Mouse (Mus musculus): ENCODE results near the gene Cnr2.
"Not testable (repeated sequence)": the region's sequence is repeated elsewhere in the genome, so short reads cannot be mapped to it uniquely, and the experiment has no call there.

Gene Cnr2

GRCm38 (mm10) chr4:135930239-135930638 lies 35.0 kb downstream of the Cnr2 start:
- no peak for DNase-seq (ENCODE audit: low read depth in 1 of 2, low spot score in 2 of 2)

- no peak for DNase-seq (ENCODE audit: low read depth in 1 of 2, low spot score in 2 of 2)
Measured at GRCm38 (mm10) chr4:135931832-135932231, 36.6 kb downstream of the Cnr2 start.

GRCm38 (mm10) chr4:135934708-135935500 lies 39.7 kb downstream of the Cnr2 start:
- DNase-seq (ENCODE audit: low read depth in 1 of 2, low spot score in 2 of 2) = no peak

- DNase-seq (ENCODE audit: low read depth in 1 of 2, low spot score in 2 of 2) = no peak
Measured at GRCm38 (mm10) chr4:135935502-135935901, 40.3 kb downstream of the Cnr2 start.

GRCm38 (mm10) chr4:135938858-135939257 lies 43.7 kb downstream of the Cnr2 start:
- no peak for DNase-seq (ENCODE audit: low read depth in 1 of 2, low spot score in 2 of 2)

GRCm38 (mm10) chr4:135941026-135941425 lies 45.8 kb downstream of the Cnr2 start:
- not testable (repeated sequence) for DNase-seq (ENCODE audit: low read depth in 1 of 2, low spot score in 2 of 2)

GRCm38 (mm10) chr4:135942193-135942592 lies 47.0 kb downstream of the Cnr2 start:
- DNase-seq (ENCODE audit: low read depth in 1 of 2, low spot score in 2 of 2) = no peak

GRCm38 (mm10) chr4:135943389-135943788 lies 48.2 kb downstream of the Cnr2 start:
- DNase-seq (ENCODE audit: low read depth in 1 of 2, low spot score in 2 of 2) = no peak

GRCm38 (mm10) chr4:135945706-135946105 lies 50.5 kb downstream of the Cnr2 start:
- DNase-seq (ENCODE audit: low read depth in 1 of 2, low spot score in 2 of 2) = peak in 1 of 2 experiments; percentile 38

GRCm38 (mm10) chr4:135946278-135946658 lies 51.1 kb downstream of the Cnr2 start, which contains the start of gene Hmgcl:
Gene Hmgcl, plus strand, starts transcription at chr4:135946448.
- DNase-seq (ENCODE audit: low read depth in 1 of 2, low spot score in 2 of 2) = peak; percentile 90 to 95

GRCm38 (mm10) chr4:135946659-135947301 lies 51.6 kb downstream of the Cnr2 start:
- DNase-seq (ENCODE audit: low read depth in 1 of 2, low spot score in 2 of 2) = no peak

GRCm38 (mm10) chr4:135948142-135948541 lies 52.9 kb downstream of the Cnr2 start:
- DNase-seq (ENCODE audit: low read depth in 1 of 2, low spot score in 2 of 2) = no peak

- DNase-seq (ENCODE audit: low read depth in 1 of 2, low spot score in 2 of 2) = no peak
Measured at GRCm38 (mm10) chr4:135949475-135949874, 54.3 kb downstream of the Cnr2 start.

GRCm38 (mm10) chr4:135949911-135950310 lies 54.7 kb downstream of the Cnr2 start:
- DNase-seq (ENCODE audit: low read depth in 1 of 2, low spot score in 2 of 2) = no peak

- no peak for DNase-seq (ENCODE audit: low read depth in 1 of 2, low spot score in 2 of 2)
Measured at GRCm38 (mm10) chr4:135950365-135950764, 55.2 kb downstream of the Cnr2 start.

GRCm38 (mm10) chr4:135951505-135951904 lies 56.3 kb downstream of the Cnr2 start:
- DNase-seq (ENCODE audit: low read depth in 1 of 2, low spot score in 2 of 2) = no peak

GRCm38 (mm10) chr4:135953179-135953578 lies 58.0 kb downstream of the Cnr2 start:
- no peak for DNase-seq (ENCODE audit: low read depth in 1 of 2, low spot score in 2 of 2)

- DNase-seq (ENCODE audit: low read depth in 1 of 2, low spot score in 2 of 2) = peak in 1 of 2 experiments; percentile 64
Measured at GRCm38 (mm10) chr4:135954241-135954640, 59.0 kb downstream of the Cnr2 start.

GRCm38 (mm10) chr4:135955886-135956285 lies 60.7 kb downstream of the Cnr2 start:
- no peak for DNase-seq (ENCODE audit: low read depth in 1 of 2, low spot score in 2 of 2)

- no peak for DNase-seq (ENCODE audit: low read depth in 1 of 2, low spot score in 2 of 2)
Measured at GRCm38 (mm10) chr4:135958354-135958753, 63.2 kb downstream of the Cnr2 start.

GRCm38 (mm10) chr4:135960717-135961116 lies 65.5 kb downstream of the Cnr2 start:
- DNase-seq (ENCODE audit: low read depth in 1 of 2, low spot score in 2 of 2) = peak; percentile 58 to 67

- DNase-seq (ENCODE audit: low read depth in 1 of 2, low spot score in 2 of 2) = no peak
Measured at GRCm38 (mm10) chr4:135961709-135962108, 66.5 kb downstream of the Cnr2 start.

All from monocyte, adult 2 months (primary cell).